Mouse (Mus musculus): ENCODE results near the gene Mknk1. TPM values are rescaled to one million over a fixed set of nuclear protein-coding genes. Genes with fewer than 3 reads are reported as not detected.

Gene Mknk1
- total and polyA plus RNA-seq, 3 experiments: 25.8 to 38.5 TPM; not detected in 1

DNA sequence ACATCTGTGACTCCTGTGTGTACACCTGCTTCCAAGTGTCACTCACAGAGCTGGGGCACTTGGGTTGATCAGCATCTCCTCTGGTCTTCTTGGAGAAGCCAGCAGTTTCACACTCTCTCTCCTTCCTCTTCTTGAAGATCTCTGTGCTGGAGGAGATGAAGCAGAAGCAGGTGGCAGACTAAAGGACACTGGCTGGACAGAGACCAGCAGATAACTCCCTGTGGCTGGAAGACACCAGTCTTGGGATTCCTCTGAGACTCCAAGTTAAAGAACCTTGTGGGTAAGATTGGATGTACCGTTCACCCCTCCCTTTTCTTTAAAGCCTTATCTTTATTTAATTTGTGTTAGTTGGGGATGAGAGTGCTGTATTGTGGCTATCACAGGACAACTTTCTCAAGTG lies 9.1 kb downstream of the Mknk1 start:
- H3K36me3 ChIP-seq (ENCODE audit: control insufficient read depth in 1 of 2, insufficient read depth in 2 of 2, low read length in 2 of 2): peaks cover 6 to 41% of the 10 kb centered on the region in 2 experiments
- no peaks in the 10 kb centered on the region for H3K27me3 ChIP-seq (ENCODE audit: control insufficient read depth in 1 of 2, insufficient read depth in 2 of 2, low read length in 2 of 2)
- TF ChIP-seq CHD1 (IDR thresholded peaks at IDR 0.05; ENCODE audit: low read depth, low read length) (no peak), GATA1 (IDR thresholded peaks at IDR 0.05; ENCODE audit: low read depth, low read length) (peak; percentile 37; the same call in 1 of the 2 replicates), ETS1 (IDR thresholded peaks at IDR 0.05; ENCODE audit: low read depth, low read length) (peak; percentile 58), RAD21 (IDR thresholded peaks at IDR 0.05; ENCODE audit: low read depth, low read length) (no peak), TAL1 (IDR thresholded peaks at IDR 0.05; ENCODE audit: low read length) (peak; percentile 29; the same call in 1 of the 2 replicates), MAX (IDR thresholded peaks at IDR 0.05; ENCODE audit: low read length) (peak; percentile 46; the same call in 1 of the 2 replicates), USF2 (IDR thresholded peaks at IDR 0.05; ENCODE audit: borderline replicate concordance in 1 of 2, insufficient read depth in 1 of 2, low read depth in 1 of 2, low read length in 2 of 2) (no peak), RCOR1 (IDR thresholded peaks at IDR 0.05; ENCODE audit: low read depth, low read length) (peak; percentile 36; the same call in 1 of the 2 replicates), TCF12 (IDR thresholded peaks at IDR 0.05; ENCODE audit: low read depth, low read length) (0 out of 2 replicates have a peak, but pooled peaks have one; percentile 56), KAT2A (conservative IDR thresholded peaks at IDR 0.05; ENCODE audit: low read depth, low read length) (no peak), EP300 (IDR thresholded peaks at IDR 0.05; ENCODE audit: low read depth in 1 of 2, low read length in 2 of 2) (peak in 1 of 2 experiments; percentile 45; a peak in 3 of 4 replicates), MXI1 (IDR thresholded peaks at IDR 0.05; ENCODE audit: low read depth, low read length) (peak; percentile 40; the same call in 1 of the 2 replicates), BHLHE40 (IDR thresholded peaks at IDR 0.05; ENCODE audit: borderline replicate concordance, low read depth, low read length) (no peak), SIN3A (IDR thresholded peaks at IDR 0.05; ENCODE audit: low read length) (peak; percentile 45; the same call in 1 of the 2 replicates)
- peak; percentile 58 for DNase-seq (ENCODE audit: low read depth, low spot score)
- no peak overlapping the region for H3K4me3 ChIP-seq (ENCODE audit: control insufficient read depth in 1 of 2, insufficient read depth in 1 of 2, low read depth in 2 of 2, low read length in 2 of 2)
- H3K4me1 ChIP-seq (ENCODE audit: control insufficient read depth in 1 of 2, insufficient read depth in 2 of 2, low read length in 2 of 2): peaks cover 29 to 40% of the 10 kb centered on the region in 2 experiments
- no peaks in the 10 kb centered on the region for H3K9me3 ChIP-seq (replicated peaks; ENCODE audit: insufficient read depth, low read length)
- peak overlapping the region; percentile 98 for H3K27ac ChIP-seq (ENCODE audit: control insufficient read depth, low read depth, low read length)
- no peaks in the 10 kb centered on the region for H3K79me2 ChIP-seq (ENCODE audit: control insufficient read depth, insufficient read depth, low read length, poor library complexity)
- H3K9ac ChIP-seq (ENCODE audit: control insufficient read depth, low read depth, low read length, poor library complexity, severe bottlenecking): peak overlapping the region; percentile 11; the same call in 1 of the 2 replicates

GRCm38 (mm10) chr4:115848990-115849677 lies 10.1 kb downstream of the Mknk1 start:
- Histone ChIP-seq H3K27ac (ENCODE audit: control insufficient read depth, low read depth, low read length) (peak overlapping the region; percentile 98), H3K9ac (ENCODE audit: control insufficient read depth, low read depth, low read length, poor library complexity, severe bottlenecking) (peak overlapping the region; percentile 20), H3K79me2 (ENCODE audit: control insufficient read depth, insufficient read depth, low read length, poor library complexity) (no peaks in the 10 kb centered on the region), H3K4me1 (ENCODE audit: control insufficient read depth in 1 of 2, insufficient read depth in 2 of 2, low read length in 2 of 2) (peaks cover 29 to 40% of the 10 kb centered on the region in 2 experiments), H3K36me3 (ENCODE audit: control insufficient read depth in 1 of 2, insufficient read depth in 2 of 2, low read length in 2 of 2) (peaks cover 6 to 41% of the 10 kb centered on the region in 2 experiments), H3K4me3 (ENCODE audit: control insufficient read depth in 1 of 2, insufficient read depth in 1 of 2, low read depth in 2 of 2, low read length in 2 of 2) (no peak overlapping the region), H3K9me3 (replicated peaks; ENCODE audit: insufficient read depth, low read length) (no peaks in the 10 kb centered on the region), H3K27me3 (ENCODE audit: control insufficient read depth in 1 of 2, insufficient read depth in 2 of 2, low read length in 2 of 2) (no peaks in the 10 kb centered on the region)
- DNase-seq (ENCODE audit: low read depth, low spot score): peak; percentile 86
- TF ChIP-seq MYB (IDR thresholded peaks at IDR 0.05; ENCODE audit: low read depth, low read length): peak; percentile 73; the same call in 1 of the 2 replicates
- no peak for TF ChIP-seq ZC3H11A (IDR thresholded peaks at IDR 0.05; ENCODE audit: low read depth, low read length)
- no peak for TF ChIP-seq RAD21 (IDR thresholded peaks at IDR 0.05; ENCODE audit: low read depth, low read length)
- TF ChIP-seq CTCF (IDR thresholded peaks at IDR 0.05 in 2 of 3, conservative IDR thresholded peaks at IDR 0.05 in 1 of 3; ENCODE audit: control insufficient read depth in 1 of 3, insufficient read depth in 1 of 3, low read depth in 2 of 3, low read length in 3 of 3, poor library complexity in 1 of 3, severe bottlenecking in 1 of 3): no peak
- TF ChIP-seq ELF1 (IDR thresholded peaks at IDR 0.05; ENCODE audit: low read depth, low read length): 0 out of 2 replicates have a peak, but pooled peaks have one; percentile 30
- no peak; the same call in 1 of the 2 replicates for TF ChIP-seq ZMIZ1 (IDR thresholded peaks at IDR 0.05; ENCODE audit: low read depth, low read length)
- TF ChIP-seq SMC3 (IDR thresholded peaks at IDR 0.05; ENCODE audit: low read depth, low read length): no peak
- TF ChIP-seq MAFK (IDR thresholded peaks at IDR 0.05; ENCODE audit: borderline replicate concordance, low read depth, low read length): peak; percentile 71; the same call in 1 of the 2 replicates
- peak; percentile 91 for TF ChIP-seq SIN3A (IDR thresholded peaks at IDR 0.05; ENCODE audit: low read length)
- 0 out of 2 replicates have a peak, but pooled peaks have one; percentile 3 for TF ChIP-seq ZNF384 (IDR thresholded peaks at IDR 0.05; ENCODE audit: low read depth, low read length)
- TF ChIP-seq TBP (IDR thresholded peaks at IDR 0.05; ENCODE audit: low read depth, low read length): 0 out of 2 replicates have a peak, but pooled peaks have one; percentile 27
- peak; percentile 72 for TF ChIP-seq MAX (IDR thresholded peaks at IDR 0.05; ENCODE audit: low read length)
- TF ChIP-seq TAL1 (IDR thresholded peaks at IDR 0.05; ENCODE audit: low read length): peak; percentile 100
- no peak for TF ChIP-seq USF1 (IDR thresholded peaks at IDR 0.05; ENCODE audit: low read depth, low read length)
- peak; percentile 98 for TF ChIP-seq GATA1 (IDR thresholded peaks at IDR 0.05; ENCODE audit: low read depth, low read length)
- no peak for TF ChIP-seq GABPA (IDR thresholded peaks at IDR 0.05; ENCODE audit: low read depth, low read length)
- no peak for TF ChIP-seq E2F4 (IDR thresholded peaks at IDR 0.05; ENCODE audit: borderline replicate concordance, low read depth, low read length)
- TF ChIP-seq MXI1 (IDR thresholded peaks at IDR 0.05; ENCODE audit: low read depth, low read length): peak; percentile 64
- TF ChIP-seq RCOR1 (IDR thresholded peaks at IDR 0.05; ENCODE audit: low read depth, low read length): peak; percentile 91
- TF ChIP-seq ETS1 (IDR thresholded peaks at IDR 0.05; ENCODE audit: low read depth, low read length): peak; percentile 99
- TF ChIP-seq MAZ (IDR thresholded peaks at IDR 0.05; ENCODE audit: low read depth, low read length): peak; percentile 81; the same call in 1 of the 2 replicates

Measured in MEL (cell line).